Mouse (Mus musculus) MN1 (cell line): ENCODE measurements around the gene H2-Ob.

Source experiments
- DNase-seq: peaks from one replicate; pipeline ENCODE4 v3.0.0-alpha.2; 2016; ENCODE audit warnings: low spot score

H2-Ob gene

DNA sequence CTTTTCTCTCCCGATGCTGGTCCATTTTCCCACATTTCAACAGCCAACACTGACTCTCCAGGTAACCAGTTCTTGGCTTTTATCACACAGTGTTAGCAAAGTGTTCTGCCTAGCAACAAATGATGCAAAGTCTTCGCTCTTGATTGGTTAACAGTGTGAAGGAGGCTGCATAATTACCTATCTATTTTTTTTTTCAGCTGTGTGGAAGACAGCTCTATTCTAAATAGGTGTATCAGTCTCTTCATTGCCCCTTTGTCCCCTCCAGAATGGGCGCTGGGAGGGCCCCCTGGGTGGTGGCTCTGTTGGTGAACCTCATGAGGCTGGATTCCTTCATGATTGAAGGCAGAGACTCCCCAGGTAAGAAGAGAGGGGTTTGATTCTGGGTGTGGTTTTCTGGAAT, at the start of gene H2-Ob:
TSS of gene H2-Ob (plus strand) at position 198 of the 400 bp plus-strand sequence.
- DNase-seq: peak; percentile 63

DNA sequence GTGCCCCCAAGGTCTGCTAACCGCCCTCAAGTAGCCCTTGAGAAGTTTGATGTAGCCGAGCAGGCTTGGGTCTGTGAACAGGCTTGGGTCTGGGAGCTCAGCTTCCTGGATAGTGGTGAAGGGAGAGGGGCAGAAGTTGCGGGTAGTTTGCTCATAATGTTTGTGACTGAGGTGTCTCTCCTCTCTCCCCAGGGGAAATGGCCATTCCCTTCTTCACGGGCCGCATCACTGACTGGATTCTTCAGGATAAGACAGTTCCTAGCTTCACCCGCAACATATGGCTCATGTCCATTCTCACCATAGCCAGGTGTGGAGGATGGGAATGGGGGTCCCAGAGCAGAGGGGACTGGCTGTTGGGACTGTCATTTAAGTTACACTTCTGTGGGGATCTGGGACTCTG, 49.7 kb upstream of the H2-Ob start:
- no peak for DNase-seq

- DNase-seq: no peak
Measured at GRCm38 (mm10) chr17:34192852-34193251, 45.9 kb upstream of the H2-Ob start.

DNA sequence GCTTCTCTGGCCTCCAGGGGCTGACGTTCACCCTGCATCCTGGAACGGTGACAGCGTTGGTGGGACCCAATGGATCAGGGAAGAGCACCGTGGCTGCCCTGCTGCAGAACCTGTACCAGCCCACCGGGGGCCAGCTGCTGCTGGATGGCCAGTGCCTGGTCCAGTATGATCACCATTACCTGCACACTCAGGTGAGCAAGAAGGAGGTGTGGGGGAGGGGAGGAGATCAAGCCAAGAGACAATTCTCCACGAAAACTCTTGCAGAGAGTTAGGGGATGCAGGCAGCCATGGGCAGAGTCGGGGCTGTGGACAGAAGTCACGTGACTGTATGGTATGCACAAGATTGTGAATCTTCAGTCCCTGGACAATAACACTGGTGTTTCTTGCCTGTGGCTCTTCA, 45.2 kb upstream of the H2-Ob start:
- no peak for DNase-seq

DNA sequence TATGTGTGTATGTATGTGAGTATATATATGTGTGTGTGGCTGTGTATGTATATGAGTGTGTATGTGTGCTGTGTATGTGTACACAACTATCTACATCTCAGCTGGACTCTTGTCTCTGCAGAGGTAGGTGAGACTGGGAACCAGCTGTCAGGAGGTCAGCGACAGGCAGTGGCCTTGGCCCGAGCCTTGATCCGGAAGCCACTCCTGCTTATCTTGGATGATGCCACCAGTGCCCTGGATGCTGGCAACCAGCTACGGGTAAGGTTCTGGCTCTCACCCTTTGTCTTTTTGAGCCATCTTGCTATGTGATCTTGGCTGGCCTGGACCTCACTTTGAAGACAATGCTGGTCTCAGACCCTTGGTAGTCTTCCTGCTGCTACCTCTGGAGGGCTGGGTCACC, 44.0 kb upstream of the H2-Ob start:
- DNase-seq: no peak

GRCm38 (mm10) chr17:34196491-34196890, 42.2 kb upstream of the H2-Ob start:
- no peak for DNase-seq

- DNase-seq: peak; percentile 95
Measured at GRCm38 (mm10) chr17:34196941-34197894, 41.5 kb upstream of the H2-Ob start, which contains the start of gene Psmb8. Gene Psmb8 (plus strand): TSS chr17:34197721.

DNA sequence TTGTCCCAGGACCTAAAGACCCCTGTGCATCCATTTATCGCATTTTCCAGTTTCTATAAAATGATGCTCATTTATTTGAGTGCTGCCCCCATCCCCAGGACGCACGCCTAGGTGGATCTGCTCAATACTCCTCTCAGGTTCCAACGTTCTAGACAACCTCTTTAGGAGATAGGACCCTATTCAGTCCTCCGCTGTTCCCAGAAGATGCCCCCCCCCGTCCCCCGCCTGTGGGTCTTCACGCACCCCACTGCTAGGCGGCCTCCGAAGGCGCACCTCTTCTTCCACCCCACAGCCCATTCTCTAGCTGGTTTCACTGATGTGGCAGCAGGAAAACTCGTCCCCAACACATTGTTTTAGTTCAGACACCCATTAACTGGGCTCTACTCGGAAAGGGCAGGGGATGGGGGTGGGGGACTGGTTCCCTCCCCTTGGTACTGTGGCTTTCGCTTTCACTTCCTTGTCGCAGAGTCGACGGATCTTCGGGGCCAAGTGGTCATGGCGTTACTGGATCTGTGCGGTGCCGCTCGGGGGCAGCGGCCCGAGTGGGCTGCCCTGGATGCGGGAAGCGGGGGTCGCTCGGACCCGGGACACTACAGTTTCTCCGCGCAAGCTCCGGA, 40.7 kb upstream of the H2-Ob start:
- peak; percentile 67 for DNase-seq

DNA sequence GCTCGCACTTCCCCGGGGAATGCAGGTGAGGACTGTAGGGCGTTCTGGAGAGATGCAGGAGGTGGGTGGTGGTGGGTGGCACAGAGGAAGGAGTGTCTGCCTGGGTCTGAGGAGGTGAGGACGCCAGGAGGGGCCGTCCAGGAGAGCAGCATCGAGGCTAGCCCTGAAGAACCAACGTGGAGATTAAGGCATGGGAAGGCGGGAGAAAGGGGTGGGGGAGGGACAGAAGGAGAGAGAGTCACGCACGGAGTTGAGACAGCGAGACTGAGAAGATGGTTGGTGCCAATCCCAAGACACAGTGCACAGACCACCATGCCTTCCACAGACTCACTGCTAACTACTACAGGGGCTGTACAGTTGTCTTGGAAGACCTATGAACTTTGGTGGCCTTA, 40.2 kb upstream of the H2-Ob start:
- no peak for DNase-seq

DNA sequence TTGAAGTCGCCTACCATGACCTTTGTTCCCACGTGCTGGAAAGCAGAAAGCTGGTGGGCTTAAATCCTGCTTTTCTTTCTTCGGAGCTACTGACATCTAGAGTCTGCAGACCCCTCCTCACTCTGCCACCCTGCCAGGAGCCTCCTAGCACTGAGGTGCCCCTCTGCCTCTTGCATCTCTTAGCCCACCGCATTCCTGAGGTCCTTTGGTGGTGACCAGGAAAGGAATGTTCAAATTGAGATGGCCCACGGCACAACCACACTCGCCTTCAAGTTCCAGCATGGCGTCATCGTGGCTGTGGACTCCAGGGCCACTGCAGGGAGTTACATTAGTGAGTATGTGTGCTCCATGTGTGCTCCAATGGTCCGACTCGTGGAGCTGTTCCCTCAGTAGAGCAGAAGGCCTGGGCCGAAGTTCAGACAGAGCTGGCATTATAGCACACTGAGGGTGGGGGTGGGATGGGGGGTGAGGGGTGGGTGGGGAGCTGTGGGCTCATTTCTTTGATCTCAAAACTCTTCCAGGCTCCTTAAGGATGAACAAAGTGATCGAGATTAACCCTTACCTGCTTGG, 39.6 kb upstream of the H2-Ob start:
- no peak for DNase-seq

GRCm38 (mm10) chr17:34200047-34200446, 38.7 kb upstream of the H2-Ob start:
- DNase-seq: no peak

DNA sequence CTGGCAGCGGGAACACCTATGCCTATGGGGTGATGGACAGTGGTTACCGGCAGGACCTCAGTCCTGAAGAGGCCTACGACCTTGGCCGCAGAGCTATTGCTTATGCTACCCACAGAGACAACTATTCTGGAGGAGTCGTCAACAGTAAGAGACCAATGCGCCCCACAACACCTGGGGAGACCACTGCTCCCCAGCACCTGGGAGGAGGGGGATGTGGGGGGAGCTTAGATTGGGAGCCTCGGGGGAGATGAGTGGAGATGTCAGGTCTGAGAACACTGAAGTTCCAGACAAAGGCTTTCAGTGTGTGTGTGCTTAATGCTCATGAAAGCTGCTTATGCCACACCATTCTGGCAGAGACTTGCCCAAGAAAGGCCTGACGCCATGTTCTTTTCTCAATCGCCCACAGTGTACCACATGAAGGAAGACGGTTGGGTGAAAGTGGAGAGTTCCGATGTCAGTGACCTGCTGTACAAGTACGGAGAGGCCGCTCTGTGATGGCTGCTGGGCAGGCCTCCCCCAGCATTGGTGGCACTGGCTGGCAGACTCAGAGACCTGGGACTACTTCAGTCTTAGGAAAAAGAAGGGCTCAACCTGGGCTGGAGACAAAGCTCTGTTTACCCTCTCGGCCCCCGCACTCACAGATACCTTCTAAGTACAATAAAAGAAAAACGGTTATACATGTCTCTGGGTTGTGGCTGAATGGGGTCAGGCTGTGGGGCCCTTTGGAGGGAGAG, 37.8 kb upstream of the H2-Ob start:
- DNase-seq: no peak

DNA sequence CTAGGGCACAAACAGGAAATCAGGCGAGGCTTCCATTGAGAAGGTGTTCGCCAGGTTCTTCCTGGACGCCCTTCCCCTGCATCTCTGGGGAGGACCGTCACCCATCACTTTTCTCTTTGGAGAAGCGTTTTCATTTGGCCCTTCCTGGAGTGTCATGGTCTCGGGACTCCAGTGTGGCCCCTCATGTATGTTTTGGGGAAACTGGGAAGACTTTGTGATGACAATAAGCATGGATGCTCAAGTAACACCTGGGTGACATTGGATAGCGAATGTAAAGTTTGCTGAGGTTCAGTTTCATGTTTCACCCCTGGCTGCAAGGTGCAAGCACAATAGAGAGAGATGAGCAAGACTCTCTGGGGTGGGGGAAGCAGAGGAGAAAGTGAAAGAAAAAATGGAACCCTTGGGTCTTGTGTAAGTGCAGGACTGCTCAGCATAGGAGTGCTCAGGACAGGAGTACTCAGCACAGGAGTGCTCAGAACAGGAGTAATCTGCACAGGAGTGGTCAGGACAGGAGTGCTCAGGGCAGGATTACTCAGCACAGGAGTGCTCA, 37.1 kb upstream of the H2-Ob start:
- DNase-seq: no peak

GRCm38 (mm10) chr17:34202760-34203442, 35.8 kb upstream of the H2-Ob start:
- DNase-seq: no peak

- peak; percentile 39 for DNase-seq
Measured at GRCm38 (mm10) chr17:34203444-34203843, 35.3 kb upstream of the H2-Ob start, which contains the start of gene Tap2. Gene Tap2 (plus strand): TSS chr17:34203527.

DNA sequence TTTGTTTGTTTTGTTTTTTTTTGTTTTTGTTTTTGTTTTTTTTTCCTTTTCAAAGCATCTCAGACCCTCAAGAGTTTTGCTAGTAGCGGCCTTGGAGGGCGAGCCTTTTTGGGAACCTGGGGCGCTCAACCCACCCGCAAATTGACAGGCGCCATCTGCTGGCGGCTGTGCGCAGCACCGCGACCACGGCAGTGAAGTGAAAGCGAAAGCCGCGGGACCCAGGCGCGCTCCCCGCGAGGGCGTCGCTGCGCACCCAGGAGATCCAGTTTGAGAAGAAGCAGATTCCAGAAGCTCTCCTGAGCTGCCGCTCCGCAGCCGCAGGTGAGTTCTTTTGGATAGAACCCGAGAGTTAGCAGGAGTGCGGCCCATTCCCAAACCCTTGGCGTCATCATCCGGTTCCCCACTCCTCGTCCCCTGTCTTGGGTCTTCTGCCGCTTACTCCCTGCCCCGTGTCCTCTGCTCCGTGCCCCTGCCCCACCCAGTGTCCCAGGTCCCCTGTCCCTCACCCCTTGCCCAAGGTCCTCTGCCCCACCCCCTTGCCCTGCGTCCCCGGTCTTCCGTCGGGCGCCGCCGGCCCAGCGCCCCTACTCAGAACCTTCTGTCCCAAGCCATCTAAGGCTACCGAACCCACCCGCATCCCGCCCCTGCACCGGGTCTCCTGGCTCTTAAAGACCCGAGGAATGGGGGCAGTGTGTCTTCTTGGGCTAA, 34.2 kb upstream of the H2-Ob start:
- DNase-seq: peak; percentile 87

- peak; percentile 53 for DNase-seq
Measured at GRCm38 (mm10) chr17:34205021-34205745, 33.5 kb upstream of the H2-Ob start.

GRCm38 (mm10) chr17:34205746-34206176, 32.9 kb upstream of the H2-Ob start:
- peak; percentile 75 for DNase-seq

- DNase-seq: no peak
Measured at GRCm38 (mm10) chr17:34206731-34207130, 32.0 kb upstream of the H2-Ob start.

GRCm38 (mm10) chr17:34207456-34207855, 31.2 kb upstream of the H2-Ob start:
- DNase-seq: no peak
